Mouse (Mus musculus) left cerebral cortex, postnatal 36 days (tissue): ENCODE measurements around the gene Gfer. TPM values are rescaled to one million over a fixed set of nuclear protein-coding genes. Genes with fewer than 3 reads are reported as not detected.

Source experiments
- DNase-seq, 2 experiments: peaks; one replicate each; pipeline ENCODE4 v3.0.0; 2021 to 2022; ENCODE audit warnings: low spot score in 2 of 2, mixed read lengths in 1 of 2
- intact Hi-C: fragments of 180-260 bp; cut with DNase I; formaldehyde crosslinking; loops from one replicate; pipeline ENCODE4 v1.15.1; 2025
- total RNA-seq, 2 experiments: library from RNA; stranded (reverse); gene quantifications; 2 replicates each; pipeline ENCODE4 v1.2.3; 2021

Gfer gene
- 10 to 100 TPM; 18.2 TPM for total RNA-seq

DNA sequence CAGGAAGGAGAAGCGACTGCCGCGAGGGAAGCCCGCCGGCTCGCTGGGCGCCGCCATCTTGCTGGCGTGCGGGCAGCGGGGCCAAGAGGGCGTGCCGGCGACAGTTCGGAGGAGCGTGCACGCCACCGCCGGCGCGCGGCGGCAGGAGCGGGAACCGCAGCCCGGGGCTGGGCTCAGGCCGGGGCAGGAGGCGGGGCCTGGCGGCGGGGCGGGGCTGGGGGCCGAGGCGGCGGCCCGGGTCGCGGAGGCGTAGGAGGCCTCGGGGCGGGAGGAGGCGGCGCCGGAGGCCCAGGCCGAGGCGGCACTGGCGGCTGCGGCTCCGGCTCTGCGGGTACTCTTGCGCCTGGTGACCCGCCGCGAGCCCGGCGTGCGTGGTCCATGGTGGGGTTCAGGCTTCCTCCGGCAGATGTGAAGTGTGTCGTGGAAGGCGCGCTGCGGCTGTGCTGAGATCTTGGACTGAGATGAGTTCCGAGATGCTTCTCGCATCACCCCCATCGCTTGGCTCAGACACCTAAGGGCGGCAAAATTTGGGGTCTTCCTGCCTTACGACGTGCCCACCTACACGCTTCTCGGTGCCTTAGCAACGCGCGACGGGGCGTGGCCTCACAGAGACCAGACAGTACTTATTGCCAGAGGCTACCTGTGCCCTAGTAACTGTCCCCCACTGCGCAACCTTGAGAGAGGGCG, at the start of gene Gfer, which contains the start of gene Noxo1:
Gene Gfer (minus strand): TSS at position 146 of the 687 bp plus-strand sequence.
Gene Noxo1 (plus strand): TSS at position 224 of the 687 bp plus-strand sequence.
- peak; percentile 81 to 87 for DNase-seq
- intact Hi-C loops = no loop called here

DNA sequence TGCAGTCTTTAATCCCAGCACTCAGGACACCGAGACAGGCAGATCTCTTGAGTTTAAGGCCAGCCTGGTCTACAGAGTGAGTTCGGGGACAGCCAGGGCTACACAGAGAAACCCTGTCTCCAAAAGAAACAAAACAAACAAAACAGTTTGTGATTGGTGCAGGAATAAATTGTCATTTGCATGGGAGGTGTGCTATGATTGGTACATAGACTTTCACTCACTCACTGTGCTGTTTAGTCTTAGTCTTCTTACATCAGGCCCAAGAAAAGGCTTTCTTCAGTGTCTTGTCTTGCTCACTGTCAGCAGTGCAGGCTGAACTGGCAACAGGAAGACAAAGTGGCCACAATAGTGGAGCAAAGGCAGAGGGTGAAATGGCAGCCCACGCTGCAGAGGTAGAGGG, 48.4 kb upstream of the Gfer start:
- intact Hi-C loops = no loop called here
- DNase-seq = no peak

DNA sequence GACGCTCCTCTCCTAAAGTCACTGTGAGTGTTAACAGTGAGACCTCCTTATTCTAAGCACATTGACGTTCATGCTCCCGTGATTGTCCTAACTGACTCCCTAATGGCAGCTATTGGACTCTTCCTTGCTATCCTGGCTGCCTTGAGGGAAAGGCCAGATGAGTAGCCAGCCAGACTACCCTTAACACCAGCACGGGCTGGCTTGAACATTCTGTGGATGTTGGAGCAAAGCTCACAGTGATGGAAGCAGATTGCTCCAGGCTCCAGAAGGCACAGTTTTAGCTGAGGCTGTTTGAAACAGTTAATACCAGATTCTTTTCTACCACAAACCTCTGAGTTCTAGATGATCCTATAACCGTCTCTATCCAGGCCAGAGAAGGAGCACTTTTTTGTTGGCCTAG, 47.9 kb upstream of the Gfer start:
- intact Hi-C loops = no loop called here
- no peak for DNase-seq

DNA sequence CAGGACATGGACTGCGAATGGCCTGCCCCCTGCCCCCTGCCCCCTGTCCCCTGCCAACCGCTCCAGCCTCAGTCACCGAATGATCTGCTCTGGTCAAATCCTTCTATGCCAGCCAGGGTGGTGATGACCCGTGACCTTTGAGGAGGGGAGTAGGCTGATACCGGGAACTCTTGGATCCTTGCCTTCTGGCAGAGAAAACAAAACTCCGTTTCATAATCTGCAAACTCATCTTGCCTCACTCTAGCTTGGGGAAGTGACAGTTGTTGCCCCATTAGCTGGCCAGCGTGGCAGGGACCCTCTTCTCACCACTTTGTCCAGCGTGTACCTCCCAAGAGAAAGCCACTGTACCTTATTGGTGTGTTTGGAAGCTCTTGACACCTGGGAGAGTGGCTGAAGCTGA, 46.4 kb upstream of the Gfer start:
- DNase-seq = no peak
- intact Hi-C loops = no loop called here

DNA sequence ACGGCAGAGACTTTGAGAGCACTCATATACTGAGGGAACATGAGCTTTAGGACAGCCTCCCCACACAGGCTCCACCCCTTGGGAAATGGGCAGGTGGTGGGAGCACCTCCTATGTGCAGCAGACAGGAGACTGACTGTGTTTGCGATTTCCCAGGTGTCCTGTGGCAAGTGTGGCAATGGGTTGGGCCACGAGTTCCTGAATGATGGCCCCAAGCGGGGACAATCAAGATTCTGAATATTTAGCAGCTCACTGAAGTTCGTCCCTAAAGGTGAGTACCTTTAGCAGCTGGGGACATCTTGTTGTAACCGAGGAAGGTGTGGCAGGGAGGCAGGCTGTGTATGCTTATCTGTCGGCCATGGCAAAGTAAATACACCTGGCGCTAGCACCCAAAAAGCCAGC, 44.0 kb upstream of the Gfer start:
- intact Hi-C loops = no loop called here

DNA sequence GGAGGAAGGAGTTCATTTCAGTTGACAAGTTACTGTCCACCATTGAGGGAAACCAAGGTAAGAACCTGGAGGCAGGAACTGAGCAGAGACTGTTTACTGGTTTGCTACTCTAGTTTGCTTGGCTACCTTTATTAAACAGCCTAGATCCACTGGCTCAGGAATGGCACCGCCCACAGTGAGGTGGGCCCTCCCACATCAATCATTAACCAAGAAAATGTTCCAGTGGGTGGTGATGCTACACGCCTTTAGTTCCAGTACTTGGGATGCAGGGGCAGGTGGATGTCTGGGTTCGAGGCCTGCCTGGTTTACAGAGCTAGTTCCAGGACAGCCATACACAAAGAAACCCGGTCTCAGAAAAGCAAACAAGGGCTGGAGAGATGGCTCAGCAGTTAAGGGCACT, 42.3 kb upstream of the Gfer start:
- intact Hi-C loops = no loop called here
- no peak for DNase-seq

More for the DNA sequence above, 44.0 kb upstream of the Gfer start:
- no peak for DNase-seq

DNA sequence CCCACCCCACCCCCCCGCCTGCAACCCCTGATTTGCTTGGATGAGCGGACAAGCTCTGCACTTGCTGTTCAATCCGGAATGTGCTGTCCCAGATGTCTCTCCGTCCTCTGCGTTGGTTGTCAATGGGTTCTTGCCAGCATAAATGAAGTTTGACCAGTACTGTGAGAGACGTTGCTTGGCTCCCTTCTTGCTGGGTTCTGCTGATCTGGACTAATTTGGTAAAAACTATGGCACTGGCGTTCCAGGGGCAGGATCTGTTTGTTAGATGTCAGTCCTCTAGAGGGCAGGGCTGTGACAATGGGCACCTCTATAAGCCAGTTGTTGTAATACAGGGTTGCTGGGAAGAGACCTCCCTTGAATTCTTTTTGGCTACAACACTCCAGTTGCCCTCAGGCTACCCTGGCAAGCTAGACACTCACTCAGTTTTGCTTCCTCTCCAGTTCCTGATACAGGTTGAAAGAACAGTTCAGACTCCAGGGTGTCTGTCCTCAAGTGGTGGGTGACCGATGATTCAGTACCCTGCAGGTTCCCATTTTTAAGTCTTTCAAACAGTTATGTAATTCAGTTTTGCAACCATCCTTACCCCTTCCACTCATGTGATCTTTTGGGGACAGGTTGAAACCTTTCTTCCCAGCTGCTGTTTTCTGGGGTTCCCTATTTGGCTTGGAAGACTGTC, 41.3 kb upstream of the Gfer start:
- intact Hi-C loops = no loop called here
- no peak for DNase-seq

DNA sequence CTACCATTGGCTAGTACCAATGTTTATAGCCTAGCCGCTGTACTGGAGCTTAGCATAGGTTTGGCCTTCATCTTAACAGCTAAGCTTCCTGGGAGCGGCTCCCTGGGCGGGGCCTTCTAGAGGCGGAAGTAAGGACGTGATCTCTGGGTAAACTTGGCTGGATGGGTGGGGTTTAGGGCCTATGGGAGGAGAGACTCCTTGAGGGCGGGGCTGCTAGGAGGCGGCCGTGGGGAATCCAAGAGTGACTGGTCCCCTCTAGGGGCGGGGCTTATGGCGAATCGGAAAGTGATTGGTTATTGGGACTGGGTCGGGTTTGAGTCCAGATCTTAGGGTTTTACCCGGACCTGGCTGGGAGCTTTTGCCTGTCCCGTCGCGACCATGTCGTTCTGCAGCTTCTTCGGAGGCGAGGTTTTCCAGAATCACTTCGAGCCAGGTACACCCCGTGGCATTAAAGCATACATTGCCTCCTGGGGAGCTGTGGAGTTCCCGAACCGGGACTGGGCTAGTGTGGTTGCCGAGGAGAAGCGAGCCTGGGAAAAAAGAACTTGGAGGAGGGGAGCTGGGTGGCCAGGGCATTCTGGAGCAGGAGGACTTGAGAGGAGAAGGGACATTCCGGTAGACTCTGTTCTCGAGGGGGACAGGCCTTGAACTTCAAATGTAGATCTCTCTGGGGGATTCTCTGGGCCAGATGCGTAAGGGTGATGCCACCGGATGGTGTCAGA, 40.5 kb upstream of the Gfer start, which contains the start of gene Msrb1:
Gene Msrb1 (plus strand): TSS at position 313 of the 722 bp plus-strand sequence.
- peak; percentile 88 to 90 for DNase-seq
- intact Hi-C loops = no loop called here

DNA sequence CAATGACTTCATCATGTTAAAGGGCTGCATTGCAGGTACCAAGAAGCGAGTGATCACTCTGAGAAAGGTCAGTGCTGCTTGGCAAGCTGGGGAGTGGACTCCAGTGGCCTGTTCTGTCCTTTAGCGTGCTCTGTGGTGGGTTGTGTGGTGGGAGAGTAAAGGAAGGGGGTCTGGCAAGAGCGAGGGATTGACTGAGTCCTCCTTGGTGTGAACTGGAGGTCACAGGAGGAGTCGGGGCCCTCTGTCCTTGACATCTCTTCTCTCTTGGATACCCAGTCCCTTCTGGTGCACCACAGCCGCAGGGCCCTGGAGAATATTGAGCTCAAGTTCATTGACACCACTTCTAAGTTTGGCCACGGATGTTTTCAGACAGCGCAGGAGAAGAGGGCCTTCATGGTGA, 39.5 kb upstream of the Gfer start:
- DNase-seq = no peak
- intact Hi-C loops = no loop called here

DNA sequence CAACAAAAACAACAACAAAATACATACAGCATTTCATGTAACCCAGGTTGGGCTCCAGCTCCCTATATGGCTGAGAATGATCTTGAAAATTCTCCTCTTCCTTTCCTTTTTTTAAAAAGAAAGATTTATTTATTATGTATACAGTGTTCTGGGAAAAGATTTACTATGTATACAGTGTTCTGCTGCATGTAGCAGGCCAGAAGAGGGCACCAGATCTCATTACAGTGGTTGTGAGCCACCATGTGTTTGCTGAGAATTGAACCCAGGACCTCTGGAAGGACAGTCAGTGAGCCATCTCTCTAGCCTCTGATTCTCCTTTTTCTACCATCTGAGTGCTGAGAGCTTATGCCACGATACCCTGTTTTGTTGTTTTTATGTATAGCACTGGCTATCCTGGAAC, 38.6 kb upstream of the Gfer start:
- DNase-seq = no peak
- intact Hi-C loops = no loop called here

DNA sequence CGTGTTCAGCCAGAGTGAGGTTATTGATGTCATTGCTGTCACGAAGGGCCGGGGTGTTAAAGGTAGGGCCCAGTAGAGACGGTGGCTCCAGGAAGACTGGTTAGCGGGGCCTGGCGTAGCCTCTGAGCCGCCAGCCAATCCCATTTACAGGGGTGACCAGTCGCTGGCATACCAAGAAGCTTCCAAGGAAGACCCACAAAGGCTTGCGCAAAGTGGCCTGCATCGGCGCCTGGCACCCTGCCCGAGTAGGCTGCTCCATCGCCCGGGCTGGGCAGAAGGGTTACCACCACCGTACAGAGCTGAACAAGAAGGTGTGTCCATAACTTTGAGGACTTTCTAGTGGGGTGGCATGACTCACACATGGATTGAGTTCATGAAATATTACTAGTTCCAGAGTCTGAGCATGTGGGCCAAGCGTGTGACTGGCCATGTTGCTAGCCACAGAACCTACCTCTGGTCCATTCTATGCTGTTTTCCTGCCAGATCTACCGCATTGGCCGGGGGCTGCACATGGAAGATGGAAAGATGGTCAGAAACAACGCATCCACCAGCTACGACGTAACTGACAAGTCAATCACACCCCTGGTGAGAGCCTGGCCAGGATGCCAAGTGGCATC, 37.6 kb upstream of the Gfer start:
- no peak for DNase-seq
- intact Hi-C loops = no loop called here

DNA sequence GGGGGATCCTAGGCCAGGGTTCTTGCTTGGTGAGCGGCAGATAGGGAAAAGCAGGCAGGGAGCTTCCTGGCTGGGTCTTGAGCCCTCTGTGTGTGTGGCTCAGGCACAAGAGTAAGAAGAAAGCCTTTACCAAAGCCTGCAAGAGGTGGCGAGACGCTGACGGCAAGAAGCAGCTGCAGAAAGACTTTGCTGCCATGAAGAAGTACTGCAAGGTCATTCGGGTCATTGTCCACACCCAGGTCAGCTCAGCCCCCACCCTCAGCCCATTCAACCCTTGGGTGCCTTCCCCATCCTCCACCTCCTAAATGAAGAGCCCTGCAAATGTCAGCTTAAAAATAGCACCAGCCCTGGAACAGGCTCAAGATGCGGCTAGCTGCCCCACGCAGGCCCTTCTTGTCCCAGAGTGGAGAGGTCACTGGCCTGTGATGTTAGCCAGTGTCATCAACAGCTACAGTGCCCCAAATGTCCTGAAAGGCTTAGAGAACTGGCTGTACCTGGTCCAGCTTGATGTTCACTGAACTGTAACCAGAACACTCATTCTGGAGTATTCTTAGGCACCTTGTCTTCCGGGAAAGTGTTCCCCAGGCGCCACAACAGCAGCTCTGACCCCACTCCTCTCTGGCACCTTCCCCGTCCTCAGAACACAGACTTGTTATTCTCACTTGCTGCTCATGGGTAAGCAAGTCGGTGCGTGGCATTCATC, 36.4 kb upstream of the Gfer start:
- no peak for DNase-seq
- intact Hi-C loops = no loop called here

DNA sequence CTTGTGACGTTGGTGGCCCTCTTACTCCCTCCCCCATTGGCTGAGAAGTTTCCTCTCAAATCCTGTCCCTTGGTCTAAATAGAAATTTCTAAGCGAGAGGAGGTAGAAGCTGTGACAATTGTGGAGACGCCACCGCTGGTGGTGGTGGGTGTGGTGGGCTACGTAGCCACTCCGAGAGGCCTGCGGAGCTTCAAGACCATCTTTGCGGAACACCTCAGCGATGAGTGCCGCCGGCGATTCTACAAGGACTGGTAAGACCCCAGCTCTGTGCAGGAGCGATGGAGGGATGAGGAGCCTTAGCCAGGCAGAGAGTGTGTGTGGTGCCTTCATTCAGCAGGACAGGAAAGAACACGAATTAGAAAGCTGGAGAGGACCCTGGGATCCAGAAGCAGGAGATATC, 34.8 kb upstream of the Gfer start:
- DNase-seq = no peak
- intact Hi-C loops = no loop called here

DNA sequence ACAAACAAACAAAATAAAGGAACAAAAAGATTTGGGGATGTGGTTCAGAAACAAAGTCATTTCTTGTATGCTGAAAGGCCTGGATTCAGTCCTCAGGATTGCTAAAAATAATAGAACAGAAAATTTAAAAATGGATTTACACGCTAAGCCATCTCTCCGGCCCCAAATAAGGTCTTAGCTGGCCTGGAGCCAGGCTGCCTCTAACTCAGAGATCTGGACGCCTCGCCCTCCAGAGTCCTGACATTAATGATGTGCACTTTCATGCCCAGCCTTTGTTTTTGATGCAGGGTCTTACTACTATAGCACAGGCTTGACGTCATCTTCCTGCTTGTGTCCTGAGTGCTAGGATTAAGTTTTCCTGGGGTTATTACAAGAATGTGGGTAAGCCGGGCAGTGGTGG, 33.1 kb upstream of the Gfer start:
- intact Hi-C loops = no loop called here
- DNase-seq = no peak

DNA sequence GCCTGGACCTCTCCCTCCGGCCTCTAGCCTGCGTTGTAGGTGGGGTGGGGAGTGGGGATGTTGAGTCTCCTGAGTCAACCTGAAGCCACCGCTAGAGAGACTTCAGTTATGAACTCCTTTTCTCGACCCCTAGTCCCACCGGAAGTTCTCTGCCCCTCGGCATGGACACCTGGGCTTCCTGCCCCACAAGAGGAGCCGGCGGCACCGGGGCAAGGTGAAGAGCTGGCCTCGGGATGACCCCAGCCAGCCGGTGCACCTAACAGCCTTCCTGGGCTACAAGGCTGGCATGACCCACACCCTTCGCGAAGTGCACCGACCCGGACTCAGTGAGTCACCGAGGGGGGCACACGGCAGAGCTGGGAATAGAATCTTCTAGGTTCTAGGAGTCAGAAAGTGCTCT, 32.2 kb upstream of the Gfer start:
- DNase-seq = no peak
- intact Hi-C loops = no loop called here

DNA sequence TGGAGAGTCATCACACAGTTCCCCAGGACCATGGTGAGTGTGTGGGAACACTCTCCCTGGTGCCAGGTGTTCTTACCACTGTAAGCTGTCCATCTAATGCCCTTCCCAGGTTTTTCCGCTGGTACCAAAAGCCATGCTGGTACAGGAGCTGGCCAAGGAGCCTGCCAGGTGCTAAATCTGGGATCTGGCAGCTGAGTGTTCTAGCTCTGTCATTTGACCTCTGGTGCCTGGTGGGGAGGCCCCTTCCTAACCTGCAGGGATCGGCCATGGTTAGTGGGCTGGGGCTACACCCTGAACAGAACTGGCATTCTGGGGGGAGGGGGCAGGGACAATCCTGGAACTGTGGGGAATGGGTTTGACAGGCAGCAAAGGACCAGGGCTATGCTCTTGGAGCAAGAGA, 31.7 kb upstream of the Gfer start, which contains the start of gene Rpl3l:
Gene Rpl3l (plus strand): TSS at position 203 of the 400 bp plus-strand sequence.
- DNase-seq = no peak
- intact Hi-C loops = no loop called here

DNA sequence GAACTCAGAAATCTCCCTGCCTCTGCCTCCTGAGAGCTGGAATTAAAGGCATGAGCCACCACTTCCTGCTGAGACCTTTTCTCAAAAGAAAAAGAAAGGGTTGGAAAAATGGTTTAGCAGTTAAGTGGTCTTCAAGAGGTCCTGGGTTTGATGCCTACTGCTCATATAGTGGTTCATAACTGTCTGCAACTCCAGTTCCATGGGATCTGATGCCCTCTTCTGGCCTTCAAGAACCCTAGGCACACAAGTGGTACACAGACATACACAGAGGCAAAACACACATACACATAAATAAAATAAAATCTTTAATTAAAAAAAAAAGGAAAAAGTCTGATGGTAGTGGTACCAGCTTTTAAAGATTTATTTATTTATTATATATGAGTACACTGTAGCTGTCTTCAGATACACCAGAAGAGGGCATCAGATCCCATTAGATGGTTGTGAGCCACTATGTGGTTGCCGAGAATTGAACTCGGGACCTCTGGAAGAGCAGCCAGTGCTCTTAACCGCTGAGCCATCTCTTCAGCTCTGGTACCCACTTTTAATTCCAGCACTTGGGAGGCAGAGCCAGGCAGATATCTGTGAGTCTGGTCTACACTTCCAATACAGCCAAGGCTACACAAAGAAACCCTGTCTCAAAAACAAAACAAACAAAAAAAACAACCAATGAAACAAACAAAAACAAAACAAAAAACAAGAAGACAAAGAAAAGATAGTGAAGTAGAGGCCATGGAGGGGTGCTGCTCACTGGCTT, 29.9 kb upstream of the Gfer start:
- intact Hi-C loops = no loop called here
- DNase-seq = no peak

DNA sequence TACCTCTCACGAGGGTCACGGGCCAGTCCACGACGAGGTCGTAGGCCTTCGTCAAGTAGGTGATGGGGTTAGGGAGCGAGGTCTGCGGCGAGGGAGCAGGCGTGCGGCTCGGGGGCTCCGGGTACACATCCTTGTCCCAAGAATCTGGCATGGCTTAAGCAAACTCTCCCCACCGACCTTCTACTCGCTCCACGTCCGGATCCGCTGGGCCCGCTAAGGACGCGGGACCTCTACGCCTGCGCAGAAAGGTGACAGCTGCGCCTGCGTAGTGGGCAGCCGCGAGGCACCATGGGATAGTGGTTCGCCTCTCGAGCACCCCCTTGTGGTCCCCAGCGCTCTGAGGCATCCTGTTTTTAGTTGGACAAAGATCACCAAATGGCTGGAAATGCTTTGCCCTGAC, 28.2 kb upstream of the Gfer start, which contains the start of gene Ndufb10:
Gene Ndufb10 (minus strand): TSS at position 295 of the 400 bp plus-strand sequence.
- peak; percentile 94 to 95 for DNase-seq
- intact Hi-C loops = no loop called here

DNA sequence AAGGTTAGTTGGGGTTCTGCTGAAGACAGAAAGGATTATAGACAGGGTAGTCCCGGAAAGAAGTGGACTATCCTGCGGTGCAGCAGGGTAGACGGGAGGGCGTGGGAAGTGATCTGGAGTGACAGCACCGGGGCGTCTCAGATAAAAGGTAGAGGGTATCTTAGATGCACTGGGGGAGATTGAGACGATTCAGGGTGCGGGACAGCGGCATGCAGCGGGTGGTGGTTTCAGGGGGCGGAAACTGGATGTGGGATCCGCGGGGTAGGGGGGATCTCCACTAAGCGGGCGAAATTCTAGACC, 27.9 kb upstream of the Gfer start:
- DNase-seq = no peak
- intact Hi-C loops = no loop called here
